Mouse (Mus musculus): ENCODE measurements around the gene Padi1. TPM values are rescaled to one million over a fixed set of nuclear protein-coding genes. Genes with fewer than 3 reads are reported as not detected.

The Padi1 gene
- polyA plus RNA-seq, 1 experiment from 2014 or later: 0.20 TPM

GRCm38 (mm10) chr4:140776623-140777022 is 69.0 kb downstream of the Padi1 start:
- H3K4me3 ChIP-seq (ENCODE audit: low read depth, low read length): no peak overlapping the region
- no peaks in the 10 kb centered on the region for H3K9me3 ChIP-seq (ENCODE audit: low read length)
- H3K4me2 ChIP-seq (replicated peaks; ENCODE audit: low read depth, low read length): no peak overlapping the region
- DNase-seq (ENCODE audit: low spot score) (no peak), ATAC-seq (no peak)
- no peak overlapping the region for H3K27ac ChIP-seq (ENCODE audit: low read length)
- no peaks in the 10 kb centered on the region for H3K4me1 ChIP-seq (ENCODE audit: insufficient read depth, low read depth, low read length)
- no peaks in the 10 kb centered on the region for H3K36me3 ChIP-seq (ENCODE audit: insufficient read depth, low read length)
- no peak overlapping the region for H3K9ac ChIP-seq (replicated peaks; ENCODE audit: low read depth)
- WGBS: 63% methylated on average over 13 of the region's 13 CpGs
- H3K27me3 ChIP-seq (replicated peaks; ENCODE audit: insufficient read depth, low read length): no peaks in the 10 kb centered on the region
- TF ChIP-seq CTCF (IDR thresholded peaks at IDR 0.05) (no peak), EP300 (IDR thresholded peaks at IDR 0.05) (no peak)

- Histone ChIP-seq H3K4me1 (ENCODE audit: insufficient read depth, low read depth, low read length) (no peaks in the 10 kb centered on the region), H3K27me3 (replicated peaks; ENCODE audit: insufficient read depth, low read length) (no peaks in the 10 kb centered on the region), H3K9ac (replicated peaks; ENCODE audit: low read depth) (no peak overlapping the region), H3K4me2 (replicated peaks; ENCODE audit: low read depth, low read length) (no peak overlapping the region), H3K27ac (ENCODE audit: low read length) (no peak overlapping the region), H3K36me3 (ENCODE audit: insufficient read depth, low read length) (no peaks in the 10 kb centered on the region), H3K9me3 (ENCODE audit: low read length) (no peaks in the 10 kb centered on the region), H3K4me3 (ENCODE audit: low read depth, low read length) (no peak overlapping the region)
- ATAC-seq: no peak
- TF ChIP-seq EP300 (IDR thresholded peaks at IDR 0.05) (no peak), CTCF (IDR thresholded peaks at IDR 0.05) (no peak)
- 70% methylated on average over 10 of the region's 10 CpGs for WGBS
- DNase-seq (ENCODE audit: low spot score): no peak
Measured at GRCm38 (mm10) chr4:140775876-140776275, 69.7 kb downstream of the Padi1 start.

- H3K27me3 ChIP-seq (replicated peaks; ENCODE audit: insufficient read depth, low read length): no peaks in the 10 kb centered on the region
- H3K9ac ChIP-seq (replicated peaks; ENCODE audit: low read depth): no peak overlapping the region
- no peak for DNase-seq (ENCODE audit: low spot score)
- WGBS: 78% methylated on average over 9 of the region's 9 CpGs
- no peaks in the 10 kb centered on the region for H3K36me3 ChIP-seq (ENCODE audit: insufficient read depth, low read length)
- H3K4me3 ChIP-seq (ENCODE audit: low read depth, low read length): no peak overlapping the region
- ATAC-seq: no peak
- no peaks in the 10 kb centered on the region for H3K9me3 ChIP-seq (ENCODE audit: low read length)
- no peak overlapping the region for H3K27ac ChIP-seq (ENCODE audit: low read length)
- no peaks in the 10 kb centered on the region for H3K4me1 ChIP-seq (ENCODE audit: insufficient read depth, low read depth, low read length)
- TF ChIP-seq EP300 (IDR thresholded peaks at IDR 0.05) (no peak), CTCF (IDR thresholded peaks at IDR 0.05) (no peak)
- H3K4me2 ChIP-seq (replicated peaks; ENCODE audit: low read depth, low read length): no peak overlapping the region
Measured at GRCm38 (mm10) chr4:140774893-140775292, 70.7 kb downstream of the Padi1 start.

- no peak within 1 kb of the TSS for H3K4me3 ChIP-seq (ENCODE audit: low read depth, low read length)
- H3K36me3 ChIP-seq (ENCODE audit: insufficient read depth, low read length): no peaks in the 10 kb centered on the region
- H3K27ac ChIP-seq (ENCODE audit: low read length): no peak within 1 kb of the TSS
- H3K27me3 ChIP-seq (replicated peaks; ENCODE audit: insufficient read depth, low read length): no peaks in the 10 kb centered on the region
- DNase-seq (ENCODE audit: low spot score) (no peak), ATAC-seq (no peak)
- H3K9me3 ChIP-seq (ENCODE audit: low read length): no peaks in the 10 kb centered on the region
- TF ChIP-seq CTCF (IDR thresholded peaks at IDR 0.05): no peak
- TF ChIP-seq EP300 (IDR thresholded peaks at IDR 0.05): no peak
- H3K4me2 ChIP-seq (replicated peaks; ENCODE audit: low read depth, low read length): no peak within 1 kb of the TSS
- WGBS: 82% methylated on average over 21 of the region's 21 CpGs
- H3K4me1 ChIP-seq (ENCODE audit: insufficient read depth, low read depth, low read length): no peaks in the 10 kb centered on the region
- H3K9ac ChIP-seq (replicated peaks; ENCODE audit: low read depth): no peak within 1 kb of the TSS
Measured at GRCm38 (mm10) chr4:140774025-140774800, 71.4 kb downstream of the Padi1 start, which contains the start of gene Padi4. Padi4 (minus strand) TSS chr4:140774236.

- Histone ChIP-seq H3K27me3 (replicated peaks; ENCODE audit: insufficient read depth, low read length) (no peaks in the 10 kb centered on the region), H3K9me3 (ENCODE audit: low read length) (no peaks in the 10 kb centered on the region), H3K4me1 (ENCODE audit: insufficient read depth, low read depth, low read length) (no peaks in the 10 kb centered on the region), H3K36me3 (ENCODE audit: insufficient read depth, low read length) (no peaks in the 10 kb centered on the region), H3K4me2 (replicated peaks; ENCODE audit: low read depth, low read length) (no peak overlapping the region), H3K4me3 (ENCODE audit: low read depth, low read length) (no peak overlapping the region), H3K9ac (replicated peaks; ENCODE audit: low read depth) (no peak overlapping the region), H3K27ac (ENCODE audit: low read length) (no peak overlapping the region)
- 17% methylated on average over 4 of the region's 4 CpGs for WGBS
- ATAC-seq (0 out of 2 replicates have a peak, but pooled peaks have one; percentile 35), DNase-seq (ENCODE audit: low spot score) (peak; percentile 47)
- TF ChIP-seq CTCF (IDR thresholded peaks at IDR 0.05): no peak
- TF ChIP-seq EP300 (IDR thresholded peaks at IDR 0.05): no peak
Measured at GRCm38 (mm10) chr4:140771091-140771490, 74.5 kb downstream of the Padi1 start.

- Histone ChIP-seq H3K9ac (replicated peaks; ENCODE audit: low read depth) (peak overlapping the region; percentile 23; the same call in 1 of the 2 replicates), H3K36me3 (ENCODE audit: insufficient read depth, low read length) (no peaks in the 10 kb centered on the region), H3K4me1 (ENCODE audit: insufficient read depth, low read depth, low read length) (no peaks in the 10 kb centered on the region), H3K4me2 (replicated peaks; ENCODE audit: low read depth, low read length) (peak overlapping the region; percentile 54), H3K9me3 (ENCODE audit: low read length) (no peaks in the 10 kb centered on the region), H3K4me3 (ENCODE audit: low read depth, low read length) (peak overlapping the region; percentile 31), H3K27me3 (replicated peaks; ENCODE audit: insufficient read depth, low read length) (no peaks in the 10 kb centered on the region), H3K27ac (ENCODE audit: low read length) (0 out of 2 replicates have a peak overlapping the region, but pooled peaks have one; percentile 26)
- WGBS: 6% methylated on average over 13 of the region's 13 CpGs
- ATAC-seq: peak; percentile 41; the same call in 1 of the 2 replicates
- no peak for TF ChIP-seq CTCF (IDR thresholded peaks at IDR 0.05)
- TF ChIP-seq EP300 (IDR thresholded peaks at IDR 0.05): no peak
- DNase-seq (ENCODE audit: low spot score): peak; percentile 59
Measured at GRCm38 (mm10) chr4:140770433-140770832, 75.1 kb downstream of the Padi1 start.
